Comparison of ENCODE assay signal across 8 mouse cellular contexts in genomic region chr6:17589049-17589952, GRCm38 (mm10). TPM values are rescaled to one million over a fixed set of nuclear protein-coding genes. Genes with fewer than 3 reads are reported as not detected.
DNase-seq lines count a peak whose midpoint lies in the region; ATAC-seq lines count a peak whose summit lies in the region.

No protein-coding gene starts in this region.

- H3K27ac ChIP-seq in embryonic facial prominence, embryonic 11.5 days (replicated peaks; ENCODE audit: low read depth, low read length): no peak overlapping the region
- H3K27ac ChIP-seq in heart, embryonic 10.5 days: no peak overlapping the region
- H3K27ac ChIP-seq in liver, embryonic 13.5 days: no peak overlapping the region
- H3K27ac ChIP-seq in stomach, embryonic 15.5 days: no peak overlapping the region

- no peaks in the 10 kb centered on the region for H3K9me3 ChIP-seq in embryonic facial prominence, embryonic 11.5 days (replicated peaks; ENCODE audit: control insufficient read depth, low read length)
- no peaks in the 10 kb centered on the region for H3K9me3 ChIP-seq in heart, embryonic 10.5 days
- no peaks in the 10 kb centered on the region for H3K9me3 ChIP-seq in liver, embryonic 13.5 days (replicated peaks)
- no peaks in the 10 kb centered on the region for H3K9me3 ChIP-seq in stomach, embryonic 15.5 days

- H3K4me2 ChIP-seq in embryonic facial prominence, embryonic 11.5 days (ENCODE audit: low read depth, low read length): no peak overlapping the region
- no peak overlapping the region for H3K4me2 ChIP-seq in liver, embryonic 13.5 days
- peak overlapping the region; percentile 29 for H3K4me2 ChIP-seq in stomach, embryonic 15.5 days

- H3K36me3 ChIP-seq in embryonic facial prominence, embryonic 11.5 days (replicated peaks; ENCODE audit: control insufficient read depth, insufficient read depth, low read depth, low read length): no peaks in the 10 kb centered on the region
- H3K36me3 ChIP-seq in heart, embryonic 10.5 days: no peaks in the 10 kb centered on the region
- H3K36me3 ChIP-seq in liver, embryonic 13.5 days: no peaks in the 10 kb centered on the region
- no peaks in the 10 kb centered on the region for H3K36me3 ChIP-seq in stomach, embryonic 15.5 days

- H3K9ac ChIP-seq in embryonic facial prominence, embryonic 11.5 days (replicated peaks; ENCODE audit: low read length): no peak overlapping the region
- no peak overlapping the region for H3K9ac ChIP-seq in liver, embryonic 13.5 days
- H3K9ac ChIP-seq in stomach, embryonic 15.5 days: no peak overlapping the region

- WGBS in embryonic facial prominence, embryonic 11.5 days: 28% methylated on average over 16 of the region's 16 CpGs
- 37% methylated on average over 16 of the region's 16 CpGs for WGBS in heart, embryonic 10.5 days
- WGBS in liver, embryonic 13.5 days (ENCODE audit: insufficient replicate concordance): 26% methylated on average over 16 of the region's 16 CpGs
- 19% methylated on average over 16 of the region's 16 CpGs for WGBS in stomach, embryonic 15.5 days

- DNase-seq in B cell, adult 2 months: peak; percentile 81 to 82
- peak; percentile 74 for DNase-seq in adrenal gland, postnatal 25 days
- peak; percentile 82 for DNase-seq in embryonic facial prominence, embryonic 11.5 days (ENCODE audit: low spot score)
- peak; percentile 82 for DNase-seq in heart, embryonic 10.5 days (ENCODE audit: low spot score)
- peak; percentile 85 for DNase-seq in kidney, postnatal 14 days
- peak; percentile 32 for DNase-seq in liver, embryonic 13.5 days
- DNase-seq in neural tube, embryonic 10.5 days (ENCODE audit: extremely low spot score, low spot score): peak; percentile 73

- no peaks in the 10 kb centered on the region for H3K4me1 ChIP-seq in embryonic facial prominence, embryonic 11.5 days (ENCODE audit: control insufficient read depth, insufficient read depth, low read length)
- H3K4me1 ChIP-seq in heart, embryonic 10.5 days: no peaks in the 10 kb centered on the region
- H3K4me1 ChIP-seq in liver, embryonic 13.5 days (replicated peaks): no peaks in the 10 kb centered on the region
- H3K4me1 ChIP-seq in stomach, embryonic 15.5 days: no peaks in the 10 kb centered on the region

- H3K27me3 ChIP-seq in embryonic facial prominence, embryonic 11.5 days (ENCODE audit: control insufficient read depth, insufficient read depth, low read length): no peaks in the 10 kb centered on the region
- H3K27me3 ChIP-seq in heart, embryonic 10.5 days (ENCODE audit: insufficient read depth, poor library complexity, severe bottlenecking): no peaks in the 10 kb centered on the region
- H3K27me3 ChIP-seq in liver, embryonic 13.5 days: no peaks in the 10 kb centered on the region
- H3K27me3 ChIP-seq in stomach, embryonic 15.5 days (replicated peaks): no peaks in the 10 kb centered on the region

- H3K4me3 ChIP-seq in embryonic facial prominence, embryonic 11.5 days (ENCODE audit: low read depth, low read length): no peak overlapping the region
- H3K4me3 ChIP-seq in heart, embryonic 10.5 days: no peak overlapping the region
- H3K4me3 ChIP-seq in liver, embryonic 13.5 days (replicated peaks): no peak overlapping the region
- H3K4me3 ChIP-seq in stomach, embryonic 15.5 days (replicated peaks): no peak overlapping the region

- 0 out of 2 replicates have a peak, but pooled peaks have one; percentile 9 for ATAC-seq in embryonic facial prominence, embryonic 11.5 days (replicated peaks; ENCODE audit: insufficient number of reproducible peaks, low FRiP score, low TSS enrichment, low read depth)
- ATAC-seq in liver, embryonic 13.5 days (ENCODE audit: low read depth): peak; percentile 63
- peak; percentile 77; the same call in 1 of the 2 replicates for ATAC-seq in stomach, embryonic 15.5 days (ENCODE audit: insufficient read depth, low FRiP score, low read depth)

RNA-seq across cellular contexts. Expression of gene Capza2, which starts 46.7 kb away (rescaled TPM):
- total RNA-seq in adrenal gland, postnatal 25 days (2021): 156 and 163 TPM in 2 replicates
- 252 and 253 TPM in 2 replicates for polyA plus RNA-seq in embryonic facial prominence, embryonic 11.5 days (2014; fragmentation: Nextera tagmentation; extraction: Ambion mirVana)
- polyA plus RNA-seq in heart, embryonic 10.5 days (2016; fragmentation: Nextera tagmentation; extraction: Ambion mirVana): 201 and 220 TPM in 2 replicates
- polyA plus RNA-seq in liver, embryonic 13.5 days (2015; fragmentation: Nextera tagmentation; extraction: Ambion mirVana): 97.5 and 121 TPM in 2 replicates
- polyA plus RNA-seq in stomach, embryonic 15.5 days (2015; fragmentation: Nextera tagmentation; extraction: Ambion mirVana): 218 and 225 TPM in 2 replicates

Comparison
In these comparisons a context has a peak if more than half of its experiments do, and no peak if none do; other contexts are left out.
1. DNase-seq: peak in every context shown above with its lines; median percentile 85 in kidney, postnatal 14 days; 82 in embryonic facial prominence, embryonic 11.5 days; 82 in heart, embryonic 10.5 days; 82 in B cell, adult 2 months; 74 in adrenal gland, postnatal 25 days; 73 in neural tube, embryonic 10.5 days; 32 in liver, embryonic 13.5 days.
2. ATAC-seq: peak in every context shown above with its lines; median percentile 77 in stomach, embryonic 15.5 days; 63 in liver, embryonic 13.5 days; 9 in embryonic facial prominence, embryonic 11.5 days.